Mouse (Mus musculus) embryonic facial prominence, embryonic 10.5 days (tissue): ENCODE measurements at regions not wholly inside any gene's neighbourhood (a gene's known extent, or its start where the extent isn't known, plus 50 kb on each side); places are given as distances from the start of the nearest gene placed in this dataset.
A peak's percentile ranks its signal among the peaks of the same experiment; 100 is the strongest.

Experiments used
- DNase-seq: peaks from one replicate; pipeline ENCODE4 v3.0.0-alpha.2; 2017; ENCODE audit warnings: low spot score
- H3K27ac ChIP-seq: fragments of 300-500 bp; sonication (generic); replicated peaks from 2 replicates; pipeline ENCODE4 v1.5.1; 2016; ENCODE audit warnings: mild to moderate bottlenecking
- H3K27me3 ChIP-seq: fragments of 300-500 bp; sonication (generic); replicated peaks from 2 replicates; pipeline ENCODE4 v1.6.1; 2016; ENCODE audit warnings: low read depth, mild to moderate bottlenecking; ENCODE audit not compliant: poor library complexity, severe bottlenecking
- H3K36me3 ChIP-seq: fragments of 300-500 bp; sonication (generic); replicated peaks from 2 replicates; pipeline ENCODE4 v1.6.1; 2016; ENCODE audit warnings: mild to moderate bottlenecking, moderate library complexity
- H3K4me1 ChIP-seq: fragments of 300-500 bp; sonication (generic); 2 replicates; pipeline ENCODE4 v1.6.1; 2016
- H3K4me3 ChIP-seq: fragments of 300-500 bp; sonication (generic); 2 replicates; pipeline ENCODE4 v1.5.1; 2016; ENCODE audit warnings: mild to moderate bottlenecking, moderate library complexity
- H3K9me3 ChIP-seq: fragments of 300-500 bp; sonication (generic); 2 replicates; pipeline ENCODE4 v1.6.1; 2016; ENCODE audit warnings: mild to moderate bottlenecking
- WGBS: fragments of 180-500 bp; shearing (Covaris S2); methylation state at CpG from one replicate; pipeline ENCODE4 v1.1.7; 2016; 5-methylcytosine and 5-hydroxymethylcytosine counted together

GRCm38 (mm10) chr2:166270007-166270406, 114.5 kb upstream of the Sulf2 start:
- WGBS = 86% methylated on average over 6 of the region's 6 CpGs
- Histone ChIP-seq H3K4me1 (peaks cover 53% of the 10 kb centered on the region), H3K27ac (peak overlapping the region; percentile 42; the same call in 1 of the 2 replicates), H3K9me3 (no peaks in the 10 kb centered on the region), H3K36me3 (no peaks in the 10 kb centered on the region), H3K27me3 (0 out of 2 replicates have a peak, but pooled peaks cover 7% of the 10 kb centered on the region), H3K4me3 (no peak overlapping the region)
- DNase-seq = no peak

GRCm38 (mm10) chr2:166266915-166267314, 111.5 kb upstream of the Sulf2 start:
- WGBS = 87% methylated on average over 4 of the region's 4 CpGs
- DNase-seq = no peak
- peaks cover 50% of the 10 kb centered on the region for H3K4me1 ChIP-seq
- 0 out of 2 replicates have a peak overlapping the region, but pooled peaks have one; percentile 35 for H3K27ac ChIP-seq
- no peaks in the 10 kb centered on the region for H3K9me3 ChIP-seq
- H3K4me3 ChIP-seq = no peak overlapping the region
- H3K36me3 ChIP-seq = no peaks in the 10 kb centered on the region
- H3K27me3 ChIP-seq = no peaks in the 10 kb centered on the region

- H3K9me3 ChIP-seq = no peaks in the 10 kb centered on the region
- H3K4me3 ChIP-seq = no peak overlapping the region
- H3K4me1 ChIP-seq = peaks cover 52% of the 10 kb centered on the region
- 84% methylated on average over 9 of the region's 9 CpGs for WGBS
- no peaks in the 10 kb centered on the region for H3K27me3 ChIP-seq
- DNase-seq = no peak
- peak overlapping the region; percentile 35; the same call in 1 of the 2 replicates for H3K27ac ChIP-seq
- H3K36me3 ChIP-seq = no peaks in the 10 kb centered on the region
Measured at GRCm38 (mm10) chr2:166266507-166266906, 111.0 kb upstream of the Sulf2 start.

- peak overlapping the region; percentile 70; the same call in 1 of the 2 replicates for H3K27ac ChIP-seq
- H3K4me1 ChIP-seq = peaks cover 46% of the 10 kb centered on the region
- no peaks in the 10 kb centered on the region for H3K9me3 ChIP-seq
- H3K4me3 ChIP-seq = no peak overlapping the region
- 91% methylated on average over 9 of the region's 9 CpGs for WGBS
- no peak for DNase-seq
- H3K27me3 ChIP-seq = peaks cover 11% of the 10 kb centered on the region
- no peaks in the 10 kb centered on the region for H3K36me3 ChIP-seq
Measured at GRCm38 (mm10) chr2:166264756-166265155, 109.3 kb upstream of the Sulf2 start.

- no peaks in the 10 kb centered on the region for H3K9me3 ChIP-seq
- H3K4me1 ChIP-seq = peaks cover 60% of the 10 kb centered on the region
- DNase-seq = peak; percentile 54
- peak overlapping the region; percentile 68 for H3K27ac ChIP-seq
- H3K36me3 ChIP-seq = no peaks in the 10 kb centered on the region
- peaks cover 25% of the 10 kb centered on the region for H3K27me3 ChIP-seq
- no peak overlapping the region for H3K4me3 ChIP-seq
- WGBS = 22% methylated on average over 7 of the region's 7 CpGs
Measured at GRCm38 (mm10) chr2:166261799-166262198, 106.3 kb upstream of the Sulf2 start.

GRCm38 (mm10) chr2:166261065-166261464, 105.6 kb upstream of the Sulf2 start:
- no peak overlapping the region for H3K4me3 ChIP-seq
- no peaks in the 10 kb centered on the region for H3K9me3 ChIP-seq
- no peak for DNase-seq
- 77% methylated on average over 7 of the region's 7 CpGs for WGBS
- H3K27ac ChIP-seq = peak overlapping the region; percentile 31; the same call in 1 of the 2 replicates
- H3K4me1 ChIP-seq = peaks cover 61% of the 10 kb centered on the region
- peaks cover 25% of the 10 kb centered on the region for H3K27me3 ChIP-seq
- H3K36me3 ChIP-seq = no peaks in the 10 kb centered on the region

GRCm38 (mm10) chr2:166258771-166259180, 103.3 kb upstream of the Sulf2 start:
- no peak overlapping the region for H3K4me3 ChIP-seq
- H3K9me3 ChIP-seq = no peaks in the 10 kb centered on the region
- peaks cover 25% of the 10 kb centered on the region for H3K27me3 ChIP-seq
- H3K27ac ChIP-seq = peak overlapping the region; percentile 7
- 12% methylated on average over 7 of the region's 7 CpGs for WGBS
- DNase-seq = no peak
- no peaks in the 10 kb centered on the region for H3K36me3 ChIP-seq
- H3K4me1 ChIP-seq = peaks cover 71% of the 10 kb centered on the region

- 61% methylated on average over 4 of the region's 4 CpGs for WGBS
- no peak overlapping the region for H3K4me3 ChIP-seq
- H3K27ac ChIP-seq = 0 out of 2 replicates have a peak overlapping the region, but pooled peaks have one; percentile 8
- DNase-seq = no peak
- H3K36me3 ChIP-seq = no peaks in the 10 kb centered on the region
- peaks cover 71% of the 10 kb centered on the region for H3K4me1 ChIP-seq
- no peaks in the 10 kb centered on the region for H3K9me3 ChIP-seq
- peaks cover 25% of the 10 kb centered on the region for H3K27me3 ChIP-seq
Measured at GRCm38 (mm10) chr2:166257666-166258065, 102.2 kb upstream of the Sulf2 start.

GRCm38 (mm10) chr2:166256193-166256592, 100.7 kb upstream of the Sulf2 start:
- Histone ChIP-seq H3K4me1 (peaks cover 68% of the 10 kb centered on the region), H3K4me3 (no peak overlapping the region), H3K27me3 (peaks cover 25% of the 10 kb centered on the region), H3K27ac (peak overlapping the region; percentile 46; the same call in 1 of the 2 replicates), H3K9me3 (no peaks in the 10 kb centered on the region), H3K36me3 (no peaks in the 10 kb centered on the region)
- 68% methylated on average over 10 of the region's 10 CpGs for WGBS
- no peak for DNase-seq

GRCm38 (mm10) chr2:166254581-166254980, 99.1 kb upstream of the Sulf2 start:
- Histone ChIP-seq H3K36me3 (no peaks in the 10 kb centered on the region), H3K9me3 (no peaks in the 10 kb centered on the region), H3K4me1 (peaks cover 70% of the 10 kb centered on the region), H3K27me3 (peaks cover 12% of the 10 kb centered on the region), H3K27ac (no peak overlapping the region), H3K4me3 (no peak overlapping the region)
- WGBS = 85% methylated on average over 6 of the region's 6 CpGs
- DNase-seq = no peak

GRCm38 (mm10) chr2:166252107-166252506, 96.6 kb upstream of the Sulf2 start:
- H3K9me3 ChIP-seq = no peaks in the 10 kb centered on the region
- H3K27me3 ChIP-seq = no peaks in the 10 kb centered on the region
- no peak overlapping the region for H3K4me3 ChIP-seq
- DNase-seq = no peak
- WGBS = 89% methylated on average over 3 of the region's 3 CpGs
- H3K36me3 ChIP-seq = no peaks in the 10 kb centered on the region
- H3K4me1 ChIP-seq = peaks cover 53% of the 10 kb centered on the region
- peak overlapping the region; percentile 49 for H3K27ac ChIP-seq

- 35% methylated on average over 5 of the region's 5 CpGs for WGBS
- Histone ChIP-seq H3K36me3 (no peaks in the 10 kb centered on the region), H3K9me3 (no peaks in the 10 kb centered on the region), H3K4me3 (no peak overlapping the region), H3K4me1 (peaks cover 57% of the 10 kb centered on the region), H3K27ac (peak overlapping the region; percentile 60; the same call in 1 of the 2 replicates), H3K27me3 (no peaks in the 10 kb centered on the region)
- no peak for DNase-seq
Measured at GRCm38 (mm10) chr2:166251421-166251820, 96.0 kb upstream of the Sulf2 start.

- H3K27ac ChIP-seq = peak overlapping the region; percentile 60; the same call in 1 of the 2 replicates
- peaks cover 57% of the 10 kb centered on the region for H3K4me1 ChIP-seq
Measured at GRCm38 (mm10) chr2:166250571-166250970, 95.1 kb upstream of the Sulf2 start.

More at GRCm38 (mm10) chr2:166250571-166250970, 95.1 kb upstream of the Sulf2 start:
- no peaks in the 10 kb centered on the region for H3K27me3 ChIP-seq
- no peaks in the 10 kb centered on the region for H3K36me3 ChIP-seq
- no peaks in the 10 kb centered on the region for H3K9me3 ChIP-seq
- no peak for DNase-seq
- H3K4me3 ChIP-seq = no peak overlapping the region
- WGBS = 82% methylated on average over 10 of the region's 10 CpGs
